Mouse (Mus musculus) olfactory bulb, adult 2 months (tissue): Measurements from ENCODE around the gene Ythdc1.

Source experiments
- CTCF ChIP-seq: fragments of 200-500 bp; IDR thresholded peaks from 2 replicates; pipeline ENCODE4 v1.5.1; 2012; ENCODE audit warnings: low read depth, mild to moderate bottlenecking, low read length, moderate library complexity; ENCODE audit not compliant: insufficient read depth
- POLR2A ChIP-seq: fragments of 200-500 bp; IDR thresholded peaks from 2 replicates; pipeline ENCODE4 v1.6.1; 2012; ENCODE audit warnings: mild to moderate bottlenecking, low read depth, low read length, moderate library complexity; ENCODE audit not compliant: insufficient read depth

DNA sequence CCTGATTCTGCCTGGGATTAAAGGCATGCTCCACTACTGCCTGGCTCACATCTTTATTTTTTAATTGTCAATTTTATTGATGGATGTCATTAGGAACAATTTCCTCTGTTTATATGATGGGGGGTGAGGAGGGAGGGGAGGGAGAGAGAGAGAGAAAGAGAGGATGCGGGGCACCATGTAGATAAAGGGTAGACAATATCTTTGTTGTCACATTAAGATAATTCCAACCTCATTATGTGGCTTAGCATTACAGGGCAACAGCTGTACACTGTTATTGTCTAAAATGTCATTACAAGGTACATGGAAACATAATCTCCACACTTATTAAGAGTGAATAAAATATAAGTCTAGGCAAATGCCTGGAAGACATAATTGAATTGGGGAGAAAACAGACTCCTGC is 35.5 kb downstream of the Ythdc1 start:
- no peak for TF ChIP-seq POLR2A
- no peak for TF ChIP-seq CTCF
